Mouse (Mus musculus) liver, adult 2 months (tissue): ENCODE data around the gene Tacc3.

Source experiments
- CTCF ChIP-seq: fragments of 200-500 bp; IDR thresholded peaks from 2 replicates; pipeline ENCODE4 v1.5.1; 2011; ENCODE audit warnings: low read depth, low read length, control low read depth
- POLR2A ChIP-seq: fragments of 200-500 bp; IDR thresholded peaks from 2 replicates; pipeline ENCODE4 v1.6.1; 2011; ENCODE audit warnings: low read length, control low read depth; ENCODE audit not compliant: insufficient read depth; ENCODE audit errors: extremely low read depth

DNA sequence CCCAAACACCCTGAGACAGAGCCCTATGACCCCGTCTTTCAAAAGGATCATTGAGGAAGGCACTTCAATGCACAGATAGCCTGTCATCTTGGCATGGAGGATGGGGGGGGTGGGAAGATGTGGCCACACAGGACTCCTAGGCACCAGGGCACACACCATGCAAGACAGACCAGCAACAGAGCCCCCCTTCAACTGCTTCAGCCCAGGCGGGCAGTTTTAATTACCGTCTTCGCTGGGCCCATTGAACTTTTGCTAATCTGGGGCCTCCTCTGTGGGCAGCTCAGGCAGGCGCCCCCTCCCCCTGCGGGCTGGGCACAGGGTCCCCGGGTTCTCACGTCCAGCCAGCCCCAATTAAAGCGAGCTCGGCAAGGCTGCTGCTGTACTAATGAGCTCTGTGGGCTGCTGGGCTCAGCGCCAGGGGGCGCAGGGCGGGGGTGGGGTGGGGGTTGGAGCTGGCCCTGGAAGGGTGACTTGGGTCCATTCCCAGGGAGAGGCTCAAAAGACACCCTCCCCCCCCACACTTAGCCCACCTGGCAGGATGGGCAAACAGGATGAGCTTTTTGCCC, 40.1 kb downstream of the Tacc3 start:
- no peak for TF ChIP-seq POLR2A
- TF ChIP-seq CTCF: no peak
